Mouse (Mus musculus) adrenal gland, postnatal 36 days (tissue): Measurements from ENCODE around the gene Fhit. TPM values are rescaled to one million over a fixed set of nuclear protein-coding genes. Genes with fewer than 3 reads are reported as not detected.
"Not testable (repeated sequence)": the region's sequence is repeated elsewhere in the genome, so short reads cannot be mapped to it uniquely, and the experiment has no call there.

Source experiments
- DNase-seq, 2 experiments: peaks; one replicate each; pipeline ENCODE4 v3.0.0; 2021; ENCODE audit warnings: mixed read lengths in 1 of 2
- total RNA-seq, 2 experiments: library from RNA; stranded (reverse); gene quantifications; 2 replicates each; pipeline ENCODE4 v1.2.3; 2021

Gene Fhit
- total RNA-seq, 2 experiments from 2014 or later, result 10.9 to 12.9 TPM

- no peak for DNase-seq
Observed at GRCm38 (mm10) chr14:10933667-10934066, 228.2 kb downstream of the Fhit start.

GRCm38 (mm10) chr14:10917893-10918803 lies 243.7 kb downstream of the Fhit start:
- no peak for DNase-seq

DNA sequence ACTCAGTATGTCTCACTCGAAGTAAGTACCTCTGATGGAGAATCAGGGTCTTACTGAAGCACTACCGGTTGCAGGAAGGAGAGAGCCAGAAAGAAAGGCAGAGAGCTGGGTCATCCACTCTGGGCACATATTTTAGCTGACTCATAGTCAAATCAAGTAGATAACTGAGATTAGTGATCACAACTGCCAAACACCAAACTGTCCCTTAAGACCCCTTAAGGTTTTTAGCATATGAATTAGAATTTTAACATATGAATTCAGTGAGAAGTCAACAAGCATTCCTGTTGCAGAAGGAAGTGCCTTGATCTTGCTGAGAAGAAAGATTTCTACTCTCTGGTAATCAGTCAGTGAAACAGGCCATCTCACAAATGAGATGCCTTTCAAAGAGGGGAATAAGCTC lies 253.8 kb downstream of the Fhit start:
- DNase-seq, result no peak

DNA sequence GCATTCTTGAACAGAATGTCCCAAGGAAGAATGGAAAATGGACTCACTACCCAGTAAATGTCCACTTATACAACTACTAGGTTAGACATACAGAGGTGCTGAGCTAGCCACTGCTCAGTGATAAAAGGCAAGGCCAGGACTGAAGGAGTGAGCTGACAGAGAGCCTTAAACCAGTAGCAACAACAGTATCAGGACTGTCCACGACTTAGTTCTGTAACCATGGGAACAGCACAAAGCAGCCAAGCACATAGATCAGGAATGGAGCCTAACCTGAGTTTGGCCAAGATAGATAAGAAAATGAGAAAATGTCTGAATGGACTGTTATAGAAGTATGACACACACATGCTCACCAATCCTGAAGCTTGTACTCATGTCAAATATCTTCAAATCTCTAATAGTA lies 279.1 kb downstream of the Fhit start:
- no peak for DNase-seq

- no peak for DNase-seq
Observed at GRCm38 (mm10) chr14:10880749-10881148, 281.1 kb downstream of the Fhit start.

- no peak for DNase-seq
Observed at GRCm38 (mm10) chr14:10874595-10875372, 287.1 kb downstream of the Fhit start.

GRCm38 (mm10) chr14:10857606-10858005 lies 304.2 kb downstream of the Fhit start:
- no peak for DNase-seq

DNA sequence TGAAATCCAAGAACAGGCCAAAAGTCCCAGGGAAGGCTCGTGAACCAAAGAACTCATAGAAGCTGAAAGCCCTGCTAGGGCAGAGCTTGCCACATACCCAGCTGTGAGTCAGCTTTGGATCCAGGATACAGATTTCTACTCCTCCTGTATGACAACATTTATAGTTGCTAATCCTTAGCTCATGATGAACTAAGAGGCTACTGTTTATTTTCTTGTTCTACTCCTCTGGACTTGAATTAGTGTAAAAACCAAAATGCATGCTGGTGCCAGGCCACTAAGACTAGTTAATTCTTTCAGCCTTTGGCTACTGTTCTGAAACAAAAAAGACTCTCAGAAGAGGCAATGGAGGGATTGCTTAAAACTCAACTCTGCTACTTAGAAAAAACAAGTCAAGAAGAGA lies 309.9 kb downstream of the Fhit start:
- DNase-seq, result no peak

DNA sequence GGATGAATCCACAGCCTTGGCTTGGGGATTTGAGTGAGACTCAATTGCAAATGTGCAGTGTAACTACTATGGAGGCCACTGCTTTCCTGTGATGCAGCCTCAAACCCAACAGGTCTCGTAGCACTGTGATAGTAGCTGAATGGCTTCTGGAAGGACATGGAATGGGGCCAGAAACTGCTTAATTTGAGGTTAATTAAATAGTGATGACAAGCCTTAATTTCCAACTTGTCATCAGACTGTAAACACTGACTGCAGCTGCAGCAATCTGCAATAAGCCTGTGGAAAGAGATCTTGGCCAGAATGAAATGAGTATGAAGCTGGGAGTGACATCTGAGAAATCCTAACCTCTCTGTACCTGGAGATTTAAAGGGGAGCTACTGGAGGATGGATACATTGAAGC lies 325.8 kb downstream of the Fhit start:
- DNase-seq, result no peak

- DNase-seq, result no peak
Observed at GRCm38 (mm10) chr14:10824819-10825218, 337.0 kb downstream of the Fhit start.

DNA sequence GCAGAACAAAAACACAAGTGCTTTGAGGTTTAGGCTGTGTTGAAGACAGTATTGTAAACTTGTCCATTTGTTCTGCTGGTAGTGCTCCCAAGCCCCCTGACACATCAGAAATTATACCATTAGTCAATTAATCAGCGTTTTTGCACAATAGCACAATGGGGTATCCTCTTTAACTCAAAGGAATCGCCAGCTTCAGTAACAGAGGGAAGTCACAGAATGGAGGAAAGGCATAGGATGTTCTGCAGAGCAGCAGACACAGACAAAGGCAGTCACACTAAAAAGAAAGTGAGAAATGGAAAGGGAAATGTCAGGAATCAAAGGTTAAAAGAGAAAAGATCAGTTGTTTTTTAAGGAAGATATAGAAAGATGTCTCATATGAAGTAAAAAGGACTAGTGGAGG lies 348.3 kb downstream of the Fhit start:
- DNase-seq, result no peak

GRCm38 (mm10) chr14:10798489-10799180 lies 363.2 kb downstream of the Fhit start:
- DNase-seq, result no peak

- DNase-seq, result no peak
Observed at GRCm38 (mm10) chr14:10797595-10797994, 364.2 kb downstream of the Fhit start.

- DNase-seq, result no peak
Observed at GRCm38 (mm10) chr14:10795498-10796075, 366.2 kb downstream of the Fhit start.

GRCm38 (mm10) chr14:10783929-10784328 lies 377.9 kb downstream of the Fhit start:
- DNase-seq, result no peak

- DNase-seq, result peak in 1 of 2 experiments; percentile 2
Observed at GRCm38 (mm10) chr14:10778721-10779120, 383.1 kb downstream of the Fhit start.

GRCm38 (mm10) chr14:10754883-10755282 lies 407.0 kb downstream of the Fhit start:
- DNase-seq, result not testable (repeated sequence)

GRCm38 (mm10) chr14:10738076-10738475 lies 423.8 kb downstream of the Fhit start:
- DNase-seq, result no peak

DNA sequence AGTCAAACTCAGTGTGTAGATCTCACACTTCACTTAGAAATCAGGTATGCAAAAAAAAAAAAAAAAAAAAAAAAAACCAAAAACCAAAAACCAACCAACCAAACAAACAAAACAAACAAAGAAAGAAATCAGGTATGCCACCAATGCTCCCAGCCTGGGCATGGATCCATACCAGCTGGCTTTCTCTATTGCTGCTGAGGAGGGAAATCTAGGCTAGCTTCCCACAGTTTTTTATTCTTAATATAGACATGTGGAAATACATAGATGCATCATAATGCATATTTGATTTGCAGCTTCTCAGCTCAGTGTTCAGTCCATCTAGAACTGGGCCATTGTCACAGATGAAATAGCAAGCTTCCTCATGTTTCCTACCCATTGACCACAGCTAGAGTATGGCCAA lies 439.3 kb downstream of the Fhit start:
- no peak for DNase-seq

- peak in 1 of 2 experiments; percentile 16 for DNase-seq
Observed at GRCm38 (mm10) chr14:10712916-10713315, 448.9 kb downstream of the Fhit start.

DNA sequence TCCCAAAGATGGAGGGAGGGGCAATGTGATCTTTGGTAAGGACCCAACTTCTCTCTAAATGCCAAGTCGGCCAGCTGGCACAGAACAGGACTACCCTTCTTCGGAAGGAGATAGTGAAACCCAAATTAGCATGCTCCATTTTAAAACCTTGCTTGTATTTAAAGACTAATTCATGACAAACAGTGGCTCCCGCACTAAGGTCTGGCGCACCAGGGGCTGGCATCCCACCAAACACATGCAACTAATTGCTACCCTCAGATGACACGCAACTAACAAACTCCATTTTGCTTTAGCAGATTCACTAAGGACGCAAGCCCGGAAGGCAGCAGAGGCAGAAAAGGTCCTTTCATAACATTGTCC lies 449.3 kb downstream of the Fhit start:
- DNase-seq, result no peak

GRCm38 (mm10) chr14:10711841-10712521 lies 449.9 kb downstream of the Fhit start:
- no peak for DNase-seq
